Mouse (Mus musculus) intestine, postnatal 0 days (tissue): Measurements from ENCODE around the gene Prok2. TPM values are rescaled to one million over a fixed set of nuclear protein-coding genes. Genes with fewer than 3 reads are reported as not detected.
A peak's percentile ranks its signal among the peaks of the same experiment; 100 is the strongest.

ENCODE experiments used
- ATAC-seq: fragments of 200-750 bp; cut with Nextera tagmentation; 2 replicates; pipeline ENCODE4 v1.8.0; 2017; ENCODE audit warnings: mild to moderate bottlenecking, moderate TSS enrichment, moderate library complexity
- H3K27ac ChIP-seq: fragments of 300-500 bp; sonication (generic); 2 replicates; pipeline ENCODE4 v1.5.1; 2014; ENCODE audit warnings: mild to moderate bottlenecking, low read depth, low read length, moderate library complexity
- H3K27me3 ChIP-seq: fragments of 300-500 bp; sonication (generic); replicated peaks from 2 replicates; pipeline ENCODE4 v1.6.1; 2014; ENCODE audit warnings: low read length, mixed read lengths; ENCODE audit not compliant: control insufficient read depth, insufficient read depth
- H3K36me3 ChIP-seq: fragments of 300-500 bp; sonication (generic); 2 replicates; pipeline ENCODE4 v1.6.1; 2014; ENCODE audit warnings: mild to moderate bottlenecking, moderate library complexity; ENCODE audit not compliant: control insufficient read depth, insufficient read depth
- H3K4me1 ChIP-seq: fragments of 300-500 bp; sonication (generic); replicated peaks from 2 replicates; pipeline ENCODE4 v1.6.1; 2014; ENCODE audit warnings: antibody characterized with exemption, low read length, mixed read lengths; ENCODE audit not compliant: control insufficient read depth, insufficient read depth
- H3K4me2 ChIP-seq: fragments of 300-500 bp; sonication (generic); replicated peaks from 2 replicates; pipeline ENCODE4 v1.6.1; 2014; ENCODE audit warnings: low read depth, mild to moderate bottlenecking, moderate library complexity
- H3K4me3 ChIP-seq: fragments of 300-500 bp; sonication (generic); 2 replicates; pipeline ENCODE4 v1.5.1; 2014; ENCODE audit warnings: low read depth, low read length
- H3K9ac ChIP-seq: fragments of 300-500 bp; sonication (generic); 2 replicates; pipeline ENCODE4 v1.6.1; 2014; ENCODE audit warnings: mild to moderate bottlenecking, low read depth, low read length
- H3K9me3 ChIP-seq: fragments of 300-500 bp; sonication (generic); 2 replicates; pipeline ENCODE4 v1.6.1; 2016; ENCODE audit warnings: mixed run types; ENCODE audit not compliant: control insufficient read depth
- CTCF ChIP-seq: sonication (generic); IDR thresholded peaks from 2 replicates; pipeline ENCODE4 v1.5.1; 2016; ENCODE audit warnings: low read depth, mild to moderate bottlenecking, control low read depth, antibody characterized with exemption, moderate library complexity
- WGBS: fragments of 180-500 bp; shearing (Covaris S2); extraction: QIAGEN DNeasy Blood & Tissue Kit; methylation state at CpG from one replicate; pipeline ENCODE4 v1.1.7; 2014; 5-methylcytosine and 5-hydroxymethylcytosine counted together
- polyA plus RNA-seq: library from polyadenylated mRNA; unstranded; fragments of >200 nt; fragmentation: Nextera tagmentation; extraction: Ambion mirVana; gene quantifications from 2 replicates; pipeline ENCODE4 v1.2.1, GENCODE M21; 2015

The Prok2 gene
- polyA plus RNA-seq, 1 experiment from 2014 or later, result not detected

GRCm38 (mm10) chr6:99670481-99671119 is 55.6 kb downstream of the Prok2 start:
- Histone ChIP-seq H3K4me3 (no peak overlapping the region), H3K36me3 (no peaks in the 10 kb centered on the region), H3K27ac (no peak overlapping the region), H3K27me3 (no peaks in the 10 kb centered on the region), H3K4me1 (no peaks in the 10 kb centered on the region), H3K9me3 (no peaks in the 10 kb centered on the region), H3K4me2 (no peak overlapping the region), H3K9ac (no peak overlapping the region)
- WGBS, result 80% methylated on average over 7 of the region's 7 CpGs
- ATAC-seq, result no peak
- peak; percentile 87 for TF ChIP-seq CTCF

- no peak for ATAC-seq
- H3K4me1 ChIP-seq, result no peaks in the 10 kb centered on the region
- H3K27me3 ChIP-seq, result no peaks in the 10 kb centered on the region
- H3K9ac ChIP-seq, result no peak overlapping the region
- H3K4me2 ChIP-seq, result no peak overlapping the region
- H3K27ac ChIP-seq, result no peak overlapping the region
- H3K36me3 ChIP-seq, result no peaks in the 10 kb centered on the region
- no peak overlapping the region for H3K4me3 ChIP-seq
- no peak for TF ChIP-seq CTCF
- 49% methylated on average over 5 of the region's 5 CpGs for WGBS
- no peaks in the 10 kb centered on the region for H3K9me3 ChIP-seq
These were observed 56.5 kb downstream of the Prok2 start for GRCm38 (mm10) chr6:99669481-99670325.

GRCm38 (mm10) chr6:99667290-99667689 is 58.9 kb downstream of the Prok2 start:
- H3K9me3 ChIP-seq, result no peaks in the 10 kb centered on the region
- H3K4me3 ChIP-seq, result no peak overlapping the region
- H3K4me2 ChIP-seq, result peak overlapping the region; percentile 98
- H3K9ac ChIP-seq, result no peak overlapping the region
- WGBS, result 47% methylated on average over 8 of the region's 8 CpGs
- H3K4me1 ChIP-seq, result no peaks in the 10 kb centered on the region
- TF ChIP-seq CTCF, result peak; percentile 20
- no peak for ATAC-seq
- H3K27ac ChIP-seq, result no peak overlapping the region
- H3K36me3 ChIP-seq, result no peaks in the 10 kb centered on the region
- H3K27me3 ChIP-seq, result no peaks in the 10 kb centered on the region

GRCm38 (mm10) chr6:99666318-99667171 is 59.6 kb downstream of the Prok2 start, which contains the start of the genes Eif4e3 and Gm20696:
TSS of gene Eif4e3 (minus strand) at chr6:99666771.
TSS of gene Gm20696 (minus strand) at chr6:99666797.
- no peak for TF ChIP-seq CTCF
- WGBS, result under 1% methylated on average over 43 of the region's 75 CpGs
- no peaks in the 10 kb centered on the region for H3K36me3 ChIP-seq

GRCm38 (mm10) chr6:99665457-99666317 is 60.5 kb downstream of the Prok2 start:
- WGBS, result 26% methylated on average over 16 of the region's 16 CpGs
- Histone ChIP-seq H3K27ac (peak overlapping the region; percentile 73), H3K36me3 (no peaks in the 10 kb centered on the region), H3K4me1 (no peaks in the 10 kb centered on the region), H3K9ac (peak overlapping the region; percentile 66), H3K4me3 (peak overlapping the region; percentile 77), H3K27me3 (no peaks in the 10 kb centered on the region), H3K4me2 (peak overlapping the region; percentile 98), H3K9me3 (no peaks in the 10 kb centered on the region)
- no peak for TF ChIP-seq CTCF
- ATAC-seq, result no peak

More at GRCm38 (mm10) chr6:99666318-99667171, 59.6 kb downstream of the Prok2 start, which contains the start of the genes Eif4e3 and Gm20696:
- Histone ChIP-seq H3K9ac (peak within 1 kb of the TSS; percentile 66), H3K4me1 (no peaks in the 10 kb centered on the region), H3K27ac (peak within 1 kb of the TSS; percentile 73), H3K27me3 (no peaks in the 10 kb centered on the region), H3K4me2 (peak within 1 kb of the TSS; percentile 98), H3K4me3 (peak within 1 kb of the TSS; percentile 77), H3K9me3 (no peaks in the 10 kb centered on the region)
- peak; percentile 74 for ATAC-seq
